Mouse (Mus musculus) gastrocnemius, adult 2 months (tissue): ENCODE results near the gene Zfp800. TPM values are rescaled to one million over a fixed set of nuclear protein-coding genes. Genes with fewer than 3 reads are reported as not detected.
A peak's percentile ranks its signal among the peaks of the same experiment; 100 is the strongest.

Experiments
- DNase-seq: peaks from one replicate; pipeline ENCODE4 v3.0.0; 2022
- H3K27ac ChIP-seq: fragments of 200-600 bp; 2 replicates; pipeline ENCODE4 v1.8.1; 2022; ENCODE audit warnings: mild to moderate bottlenecking
- H3K4me3 ChIP-seq: fragments of 200-600 bp; 2 replicates; pipeline ENCODE4 v1.8.1; 2022; ENCODE audit warnings: mild to moderate bottlenecking, moderate library complexity
- CTCF ChIP-seq: fragments of 200-600 bp; IDR thresholded peaks from 2 replicates; pipeline ENCODE4 v1.8.1; 2022; ENCODE audit warnings: antibody characterized with exemption, mild to moderate bottlenecking, moderate library complexity
- intact Hi-C: fragments of 180-260 bp; cut with DNase I; formaldehyde crosslinking; loops from one replicate; pipeline ENCODE4 v1.15.1; 2025
- total RNA-seq, 2 experiments: library from RNA; stranded (reverse); gene quantifications; 2 replicates each; pipeline ENCODE4 v1.2.3; 2021

The Zfp800 gene
- total RNA-seq, 2 experiments from 2014 or later, result 6.0 to 7.4 TPM

- TF ChIP-seq CTCF, result no peak
- Histone ChIP-seq H3K27ac (no peak overlapping the region), H3K4me3 (no peak overlapping the region)
- no peak for DNase-seq
- intact Hi-C loops, result no loop called here
Observed at GRCm38 (mm10) chr6:28381983-28382382, 15.8 kb downstream of the Zfp800 start.

- H3K4me3 ChIP-seq, result no peak overlapping the region
- TF ChIP-seq CTCF, result no peak
- intact Hi-C loops, result no loop called here
- H3K27ac ChIP-seq, result no peak overlapping the region
- DNase-seq, result no peak
Observed at GRCm38 (mm10) chr6:28369966-28370683, 27.7 kb downstream of the Zfp800 start.

GRCm38 (mm10) chr6:28367575-28367974, 30.2 kb downstream of the Zfp800 start:
- Histone ChIP-seq H3K27ac (no peak overlapping the region), H3K4me3 (no peak overlapping the region)
- no peak for DNase-seq
- no peak for TF ChIP-seq CTCF
- intact Hi-C loops, result no loop called here

DNA sequence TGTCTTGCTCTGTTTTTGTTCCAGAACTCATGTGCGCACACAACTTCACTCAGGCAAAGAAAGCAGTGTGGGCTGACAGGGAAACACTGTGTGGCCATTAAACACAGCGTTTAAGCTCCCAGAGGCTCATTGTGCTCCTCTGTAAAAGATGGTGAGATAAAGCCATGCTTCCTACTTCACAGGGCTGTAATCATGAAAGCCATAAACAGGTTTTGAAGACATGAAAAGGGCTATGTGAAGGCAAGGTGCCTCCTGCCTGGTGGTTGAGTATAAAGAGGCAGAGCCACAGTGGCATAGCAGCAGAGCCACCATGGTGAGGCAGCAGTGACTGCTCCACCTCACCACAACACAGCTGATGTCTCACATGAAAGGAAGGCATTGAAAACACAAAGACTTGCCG, 46.7 kb downstream of the Zfp800 start:
- intact Hi-C loops, result no loop called here
- no peak for TF ChIP-seq CTCF
- no peak overlapping the region for H3K27ac ChIP-seq
- no peak for DNase-seq
- no peak overlapping the region for H3K4me3 ChIP-seq

GRCm38 (mm10) chr6:28345677-28346076, 52.1 kb downstream of the Zfp800 start:
- no peak for DNase-seq
- no peak for TF ChIP-seq CTCF
- H3K27ac ChIP-seq, result no peak overlapping the region
- intact Hi-C loops, result no loop called here
- no peak overlapping the region for H3K4me3 ChIP-seq

DNA sequence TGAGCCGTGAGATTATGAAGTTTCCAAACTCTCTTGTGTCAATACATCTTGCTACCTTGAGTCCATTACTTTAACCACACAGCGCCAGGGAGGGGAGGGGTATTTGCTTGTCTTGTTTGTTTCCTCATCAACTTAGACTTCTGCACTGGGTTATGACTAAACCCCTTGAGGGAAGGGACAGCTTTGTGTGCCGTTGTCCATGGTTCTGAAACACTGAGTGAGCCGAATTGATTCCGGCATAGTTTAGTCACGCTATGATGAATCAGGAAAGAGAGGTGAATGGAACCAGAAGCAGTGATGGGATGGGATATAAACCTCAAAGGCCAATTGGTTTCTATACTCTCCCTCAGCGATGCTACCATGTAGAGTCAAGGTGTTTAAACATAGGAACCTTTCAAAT, 52.6 kb downstream of the Zfp800 start:
- intact Hi-C loops, result no loop called here
- TF ChIP-seq CTCF, result no peak
- no peak for DNase-seq
- no peak overlapping the region for H3K27ac ChIP-seq
- H3K4me3 ChIP-seq, result no peak overlapping the region

DNA sequence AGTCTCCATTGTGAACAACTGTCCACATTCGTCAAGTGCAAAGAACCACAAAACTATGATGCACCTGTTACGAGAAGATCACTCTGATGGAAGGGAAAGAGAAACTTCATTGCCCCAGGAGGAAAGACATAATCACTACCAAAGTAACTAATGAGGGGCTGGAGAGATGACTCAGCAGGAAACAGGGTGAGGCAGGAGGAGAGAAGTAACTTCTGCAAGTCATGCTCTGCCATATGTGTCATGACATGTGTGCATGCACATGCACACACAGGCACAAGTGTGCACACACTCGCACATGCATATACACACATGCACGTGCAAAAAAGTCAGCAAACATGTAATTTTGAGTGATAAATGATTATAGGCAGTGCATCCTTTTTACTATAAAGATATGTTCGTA, 54.9 kb downstream of the Zfp800 start:
- TF ChIP-seq CTCF, result no peak
- no peak overlapping the region for H3K4me3 ChIP-seq
- no peak for DNase-seq
- H3K27ac ChIP-seq, result no peak overlapping the region
- intact Hi-C loops, result no loop called here

DNA sequence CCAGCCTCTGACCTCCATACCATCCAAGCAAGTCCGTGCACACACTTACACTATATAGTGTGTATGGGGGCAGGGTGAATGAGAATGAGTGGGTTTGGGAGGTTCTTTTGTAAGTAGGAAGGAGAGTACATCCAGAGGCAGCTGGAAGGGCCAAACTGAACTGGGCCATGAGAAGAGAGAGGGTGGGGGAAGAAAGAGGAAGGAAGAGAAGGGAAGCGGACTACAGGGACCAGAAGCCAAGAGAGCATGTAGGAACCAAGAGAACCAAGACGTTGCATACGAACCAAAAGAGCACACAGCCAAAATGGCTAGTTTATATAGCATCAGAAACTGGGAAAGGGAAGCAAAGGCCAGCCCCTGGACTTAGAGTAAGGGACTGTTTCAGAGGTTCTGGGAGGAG, 56.6 kb downstream of the Zfp800 start:
- no peak overlapping the region for H3K27ac ChIP-seq
- no peak for DNase-seq
- no peak for TF ChIP-seq CTCF
- H3K4me3 ChIP-seq, result no peak overlapping the region
- intact Hi-C loops, result no loop called here

GRCm38 (mm10) chr6:28339410-28339809, 58.4 kb downstream of the Zfp800 start:
- intact Hi-C loops, result loop anchor here (10.0 kb wide), 1 partner anchor 125 kb away; no protein-coding TSS in a partner anchor
- no peak overlapping the region for H3K27ac ChIP-seq
- TF ChIP-seq CTCF, result peak; percentile 49
- H3K4me3 ChIP-seq, result no peak overlapping the region
- no peak for DNase-seq

GRCm38 (mm10) chr6:28333696-28334095, 64.1 kb downstream of the Zfp800 start:
- Histone ChIP-seq H3K27ac (no peak overlapping the region), H3K4me3 (no peak overlapping the region)
- intact Hi-C loops, result loop anchor here (10.0 kb wide), 1 partner anchor 131 kb away; no protein-coding TSS in a partner anchor
- TF ChIP-seq CTCF, result no peak
- no peak for DNase-seq

GRCm38 (mm10) chr6:28332546-28332945, 65.3 kb downstream of the Zfp800 start:
- DNase-seq, result no peak
- H3K27ac ChIP-seq, result no peak overlapping the region
- intact Hi-C loops, result loop anchor here (10.0 kb wide), 1 partner anchor 132 kb away; no protein-coding TSS in a partner anchor
- no peak overlapping the region for H3K4me3 ChIP-seq
- TF ChIP-seq CTCF, result no peak

DNA sequence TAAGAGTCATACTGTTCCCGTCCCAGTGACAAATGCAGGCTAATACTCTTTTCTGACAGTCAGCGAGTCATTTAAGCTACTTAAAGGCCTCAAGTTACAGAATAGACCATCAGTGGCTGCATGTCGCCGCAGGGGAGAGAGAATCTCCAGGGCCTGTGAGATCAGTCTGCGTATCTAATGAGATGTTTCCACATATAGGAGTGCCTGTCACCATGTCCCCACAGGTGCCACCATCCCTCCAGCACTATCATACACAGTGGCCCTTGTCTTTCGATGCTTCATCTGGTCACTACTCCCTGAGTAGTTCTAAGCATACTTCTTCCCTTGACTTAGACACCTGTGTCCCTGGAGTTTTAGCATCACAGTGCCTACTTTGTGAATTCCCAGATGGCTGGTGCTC, 68.0 kb downstream of the Zfp800 start:
- intact Hi-C loops, result loop anchor here (10.0 kb wide), 1 partner anchor 135 kb away; no protein-coding TSS in a partner anchor

GRCm38 (mm10) chr6:28329002-28329596, 68.7 kb downstream of the Zfp800 start:
- no peak for TF ChIP-seq CTCF
- Histone ChIP-seq H3K27ac (no peak overlapping the region), H3K4me3 (no peak overlapping the region)
- DNase-seq, result no peak
- intact Hi-C loops, result no loop called here

More for the DNA sequence above, 68.0 kb downstream of the Zfp800 start:
- TF ChIP-seq CTCF, result no peak
- Histone ChIP-seq H3K4me3 (no peak overlapping the region), H3K27ac (no peak overlapping the region)
- no peak for DNase-seq

- no peak for TF ChIP-seq CTCF
- H3K27ac ChIP-seq, result no peak overlapping the region
- intact Hi-C loops, result no loop called here
- no peak for DNase-seq
- no peak overlapping the region for H3K4me3 ChIP-seq
Observed at GRCm38 (mm10) chr6:28326720-28327119, 71.1 kb downstream of the Zfp800 start.
